Mouse (Mus musculus) liver, embryonic 14.5 days (tissue): ENCODE measurements around the gene Ankrd11.

Experiments used
- CTCF ChIP-seq: IDR thresholded peaks from 2 replicates; pipeline ENCODE4 v1.5.1; 2016; ENCODE audit warnings: antibody characterized with exemption, low read depth, control low read depth
- EP300 ChIP-seq: IDR thresholded peaks from 2 replicates; pipeline ENCODE4 v1.6.1; 2016; ENCODE audit warnings: antibody characterized with exemption, low read depth

DNA sequence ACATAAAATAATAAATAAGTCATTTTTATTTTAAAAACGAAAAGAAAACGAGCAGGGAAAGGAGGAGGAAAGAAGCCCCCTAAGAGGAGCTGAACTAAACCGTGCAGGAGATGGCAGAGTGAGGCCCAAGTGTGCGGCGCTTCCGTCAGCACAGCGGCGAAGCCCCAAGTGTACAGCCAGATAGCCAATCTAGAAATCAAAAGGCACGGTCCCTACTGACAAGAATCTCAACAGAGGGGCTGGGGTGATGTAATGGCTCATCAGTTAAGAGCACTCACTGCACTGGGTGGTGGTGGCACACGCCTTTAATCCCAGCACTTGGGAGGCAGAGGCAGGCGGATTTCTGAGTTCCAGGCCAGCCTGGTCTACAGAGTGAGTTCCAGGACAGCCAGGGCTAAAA, 4.6 kb downstream of the Ankrd11 start:
- TF ChIP-seq EP300 = no peak
- TF ChIP-seq CTCF = no peak
